Mouse (Mus musculus): Measurements from ENCODE around the gene Cfap73.
A peak's percentile ranks its signal among the peaks of the same experiment; 100 is the strongest.

The Cfap73 gene

DNA sequence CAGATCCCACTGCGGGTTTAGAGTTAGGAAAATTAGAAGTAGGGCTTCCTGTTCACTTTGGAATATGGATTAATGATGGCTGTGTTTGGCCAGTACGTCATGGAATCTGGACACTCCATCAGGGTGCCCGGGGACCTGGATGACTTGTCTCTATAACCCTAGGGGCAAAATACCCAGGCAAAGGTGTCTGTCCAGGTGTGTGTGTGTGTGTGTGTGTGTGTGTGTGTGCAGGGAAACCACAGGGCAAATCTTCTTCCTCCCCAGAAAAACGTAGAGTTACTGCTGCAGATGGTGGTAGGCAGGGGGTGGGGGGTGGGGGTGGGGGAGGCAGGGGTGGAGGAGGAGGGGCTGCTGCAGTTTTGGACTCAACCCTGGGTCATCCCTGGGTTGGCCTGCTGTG lies 13.3 kb upstream of the Cfap73 start:
- DNase-seq = no peak

- DNase-seq = peak; percentile 75 to 86
Observed at GRCm38 (mm10) chr5:120645851-120646250, 11.8 kb upstream of the Cfap73 start.

DNA sequence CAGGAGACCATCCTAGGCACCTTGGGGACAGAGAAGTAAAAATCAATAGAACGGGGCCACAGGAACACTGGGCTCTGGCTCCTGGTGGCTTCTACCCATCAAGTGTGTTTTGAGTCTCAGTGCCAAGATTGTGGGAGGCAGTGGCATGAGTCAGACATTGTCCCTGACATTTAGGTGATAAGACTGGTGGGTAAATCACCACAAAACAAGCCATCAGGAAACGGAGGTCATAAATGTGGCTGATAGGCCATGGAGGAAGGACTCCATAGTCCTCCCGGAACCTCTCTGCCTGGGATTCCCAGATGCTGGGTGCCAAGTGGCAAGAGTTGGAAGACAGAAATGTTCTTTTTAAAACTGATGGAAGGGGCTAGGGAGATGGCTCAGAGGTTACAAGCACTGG lies 10.2 kb upstream of the Cfap73 start:
- no peak for DNase-seq

DNA sequence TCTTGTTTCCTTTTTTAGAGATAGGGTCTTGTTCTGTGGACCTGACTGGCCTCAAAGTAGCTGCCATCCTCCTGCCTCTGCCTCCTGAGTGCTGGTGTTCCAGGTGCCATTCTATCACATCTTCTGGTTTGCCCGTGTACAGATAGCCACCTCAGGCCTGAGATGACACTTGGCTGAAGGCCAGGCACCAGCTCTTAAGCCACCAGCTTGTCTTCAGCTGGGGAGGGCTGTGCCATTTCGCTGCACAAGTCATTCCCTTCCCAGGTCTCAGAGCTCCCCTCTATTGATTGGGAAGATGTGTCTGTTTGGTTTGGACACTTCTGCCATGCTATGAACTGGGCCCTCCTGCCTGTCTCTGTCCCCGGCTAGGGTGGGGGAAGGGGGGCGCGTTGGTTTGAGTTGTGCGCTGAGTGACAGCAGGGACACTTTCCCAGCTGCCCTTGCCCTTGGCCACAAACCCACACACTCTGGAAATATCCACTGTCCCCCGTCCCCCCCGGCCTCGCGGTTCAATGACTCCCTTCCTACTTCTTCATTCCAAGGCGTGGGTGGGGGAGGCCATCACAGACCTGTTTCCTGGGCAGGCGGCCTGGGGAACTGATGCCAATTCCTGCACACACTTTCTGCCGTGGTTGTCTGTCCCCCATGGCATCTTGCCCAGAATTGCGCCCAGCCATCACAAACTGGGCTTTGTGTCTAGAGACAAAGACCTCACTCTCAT lies 9.5 kb upstream of the Cfap73 start:
- DNase-seq = peak; percentile 58 to 75

- no peak for DNase-seq
Observed at GRCm38 (mm10) chr5:120640094-120640493, 6.1 kb upstream of the Cfap73 start.

- peak in 1 of 2 experiments; percentile 19 for DNase-seq
Observed at GRCm38 (mm10) chr5:120635633-120636032, 1.6 kb upstream of the Cfap73 start.

DNA sequence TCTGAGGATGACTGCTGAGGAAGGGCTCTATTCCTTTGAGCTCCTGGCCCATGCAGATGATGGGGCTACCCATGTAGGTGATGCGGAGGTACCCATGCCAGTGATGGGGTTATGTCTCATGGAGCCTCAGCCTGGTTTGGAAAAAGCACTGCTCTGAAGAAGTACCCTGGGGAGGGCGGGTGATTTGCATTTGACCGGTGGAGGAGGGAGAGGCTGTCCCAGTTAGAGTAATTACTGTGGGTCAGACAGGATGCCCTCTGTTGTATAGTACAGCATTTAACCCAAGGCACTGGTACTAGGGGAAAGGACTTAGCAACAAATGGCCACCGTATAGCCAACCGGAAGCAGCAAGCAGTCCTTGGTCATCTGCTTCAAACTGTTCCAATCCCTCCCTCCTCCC lies 825 bp upstream of the Cfap73 start:
- no peak for DNase-seq

DNA sequence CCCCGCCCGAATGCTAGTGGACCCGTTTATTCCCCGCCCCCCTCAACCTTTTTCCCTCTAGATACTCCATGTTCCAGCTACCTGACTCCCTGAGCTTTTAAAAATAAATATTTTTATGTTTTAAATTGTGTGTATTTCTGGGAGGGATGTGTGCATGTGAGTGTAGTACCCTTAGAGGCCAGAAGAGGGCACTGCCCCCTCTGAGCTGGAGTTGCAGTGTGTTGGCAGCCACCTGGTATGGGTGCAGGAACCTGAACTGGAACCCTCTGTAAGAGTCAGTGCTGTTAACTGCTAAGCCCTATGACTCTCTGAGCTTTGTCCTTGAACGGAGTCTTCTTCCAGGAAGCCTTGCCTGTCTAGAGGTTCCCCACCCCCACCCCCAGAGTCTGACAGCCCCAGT lies 2.1 kb downstream of the Cfap73 start:
- no peak for DNase-seq

DNA sequence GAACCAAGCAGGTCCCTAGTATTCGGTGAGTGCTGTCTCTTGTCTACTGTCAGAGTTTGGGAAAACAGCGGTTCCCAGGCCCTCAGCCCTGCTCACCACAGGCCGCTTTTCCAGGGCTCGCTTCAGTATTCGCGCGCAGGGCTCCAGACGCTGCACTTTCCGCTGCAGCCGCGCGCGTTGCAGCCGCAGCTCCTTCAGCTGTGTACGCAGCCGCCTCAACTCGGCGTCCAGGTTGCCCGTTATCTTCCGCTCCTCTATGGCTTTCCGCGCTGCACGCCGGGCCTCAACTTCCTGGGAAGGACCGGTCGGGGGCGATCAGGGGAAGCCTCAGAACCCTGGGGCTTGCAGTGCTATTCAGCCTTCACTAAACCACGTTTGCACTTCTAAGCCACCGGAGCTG lies 2.9 kb downstream of the Cfap73 start:
- no peak for DNase-seq

DNA sequence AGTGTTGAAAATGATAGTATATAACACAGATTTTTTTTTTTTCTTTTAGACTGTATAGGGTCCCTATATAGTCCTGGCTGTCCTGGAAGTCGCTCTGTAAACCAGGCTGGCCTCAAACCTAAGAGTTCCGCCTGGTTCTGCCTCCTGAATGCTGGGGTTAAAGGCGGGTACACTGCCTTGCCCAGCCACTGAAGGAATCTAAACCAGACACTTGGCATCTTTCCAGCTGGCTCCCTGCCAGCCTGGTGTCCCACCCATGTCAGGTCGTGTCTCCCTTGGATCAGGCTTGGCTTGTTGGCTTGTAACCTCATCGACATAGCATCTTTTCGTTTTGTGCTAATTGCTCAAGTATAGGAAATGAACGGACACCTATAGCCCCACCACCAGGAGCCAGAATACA lies 5.4 kb downstream of the Cfap73 start:
- peak in 1 of 2 experiments; percentile 49 for DNase-seq

GRCm38 (mm10) chr5:120627515-120628300 lies 6.3 kb downstream of the Cfap73 start:
- DNase-seq = no peak

- DNase-seq = peak in 1 of 2 experiments; percentile 30
Observed at GRCm38 (mm10) chr5:120626399-120626798, 7.6 kb downstream of the Cfap73 start.

DNA sequence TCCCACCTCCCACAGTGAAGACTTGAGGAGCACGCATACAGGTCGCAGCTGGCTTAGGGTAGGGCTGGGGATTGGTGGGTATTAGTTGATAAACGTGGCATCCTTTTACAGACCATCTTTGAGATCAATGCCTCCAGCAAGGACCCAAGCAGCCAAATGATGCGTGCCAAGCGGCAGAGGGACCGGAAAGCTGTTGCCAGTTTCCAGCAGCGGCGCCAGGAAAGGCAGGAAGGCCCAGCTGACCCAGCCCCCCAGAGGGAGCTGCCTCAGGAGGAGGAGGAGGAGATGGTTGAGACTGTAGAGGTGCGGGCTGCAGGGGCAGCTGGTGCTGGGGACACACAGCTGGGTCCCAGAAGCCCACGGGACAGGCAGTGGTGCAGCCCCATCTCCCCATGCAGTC lies 9.6 kb downstream of the Cfap73 start:
- no peak for DNase-seq

GRCm38 (mm10) chr5:120622198-120622851 lies 11.7 kb downstream of the Cfap73 start:
- DNase-seq = peak; percentile 64 to 68

DNA sequence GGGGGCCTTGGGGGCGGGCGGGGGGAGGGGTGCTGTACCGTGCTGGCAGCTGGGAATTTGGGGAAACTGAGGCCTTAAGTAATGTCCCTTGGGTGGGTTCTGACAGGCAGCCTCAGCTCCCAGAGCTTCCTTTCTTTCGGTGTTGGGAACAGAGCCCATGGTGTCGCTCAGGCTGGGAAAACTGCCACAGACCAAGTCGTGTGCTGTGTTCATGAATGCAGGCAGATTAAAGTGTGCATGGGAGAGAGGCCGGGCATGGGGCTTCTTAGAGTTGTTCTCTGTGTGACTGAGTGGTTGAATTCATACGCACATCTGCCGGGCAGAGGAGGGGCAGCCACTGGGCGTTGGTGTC lies 12.2 kb downstream of the Cfap73 start:
- DNase-seq = no peak

- peak; percentile 60 to 88 for DNase-seq
Observed at GRCm38 (mm10) chr5:120621078-120621765, 12.8 kb downstream of the Cfap73 start.

GRCm38 (mm10) chr5:120620375-120621077 lies 13.5 kb downstream of the Cfap73 start:
- DNase-seq = peak; percentile 80 to 82

GRCm38 (mm10) chr5:120619201-120619600 lies 14.8 kb downstream of the Cfap73 start:
- peak; percentile 63 to 74 for DNase-seq

DNA sequence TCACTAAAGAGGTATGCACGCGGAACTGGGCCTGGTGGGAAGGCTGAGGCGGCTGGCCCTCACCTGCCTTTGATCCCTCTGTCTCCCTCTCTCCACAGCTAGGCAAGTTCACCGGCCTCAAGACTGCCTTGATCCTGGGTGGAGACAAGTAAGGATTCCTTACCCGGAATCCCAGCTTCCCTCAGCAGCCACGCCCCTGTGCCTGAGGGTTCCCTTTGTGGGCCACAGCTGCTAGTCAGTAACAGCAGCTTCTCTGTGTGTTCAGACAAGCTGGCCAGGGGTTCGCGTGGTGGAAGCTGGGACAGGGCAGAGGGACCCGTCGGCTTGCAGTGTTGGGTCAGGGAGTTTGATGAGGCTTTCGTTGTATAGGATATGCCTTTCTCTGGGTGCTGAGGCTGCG lies 15.3 kb downstream of the Cfap73 start:
- DNase-seq = no peak

DNA sequence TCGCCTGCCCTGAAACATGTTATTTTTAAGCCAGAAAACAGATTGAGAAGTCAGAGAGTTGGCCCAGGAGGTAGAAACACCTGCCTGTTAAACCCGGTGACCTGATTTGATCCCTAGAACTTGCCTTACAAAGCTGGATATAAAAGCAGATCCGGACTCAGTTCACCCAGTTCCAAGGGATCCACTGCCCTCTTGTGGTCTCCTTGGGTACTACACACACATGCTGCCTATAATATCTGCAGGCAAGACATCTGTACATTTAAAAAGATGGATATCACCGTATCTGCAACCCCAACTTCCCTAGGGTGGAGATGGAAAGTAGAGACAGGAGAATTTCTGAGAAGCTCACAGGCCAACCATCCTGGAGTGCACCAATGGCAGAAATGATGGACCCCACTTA lies 18.1 kb downstream of the Cfap73 start:
- DNase-seq = peak in 1 of 2 experiments; percentile 50

- peak; percentile 100 for DNase-seq
Observed at GRCm38 (mm10) chr5:120612822-120613604, 21.0 kb downstream of the Cfap73 start.

DNA sequence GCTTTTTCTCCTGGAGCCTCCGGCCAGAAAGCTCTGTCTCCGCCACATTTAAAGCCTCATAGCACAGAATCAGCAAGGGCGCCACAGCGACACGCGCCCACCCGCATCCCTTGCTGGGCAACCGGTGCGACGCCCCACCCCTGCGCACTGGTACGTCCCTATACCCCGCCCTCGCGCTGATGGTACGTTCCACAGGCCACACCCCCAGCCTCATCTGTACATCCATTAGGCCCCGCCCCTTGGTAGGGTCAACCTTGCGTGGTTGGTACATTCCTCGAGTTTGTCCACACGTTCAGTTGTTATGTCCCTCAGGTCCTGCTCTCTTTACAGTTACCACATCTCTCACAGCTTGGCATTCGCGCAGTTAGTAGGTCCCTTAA lies 21.6 kb downstream of the Cfap73 start, which contains the start of the genes Rita1 and Ddx54:
Gene Rita1, minus strand, starts transcription at position 148 of the 380 bp plus-strand sequence.
Gene Ddx54, plus strand, starts transcription at position 298 of the 380 bp plus-strand sequence.
- peak; percentile 98 to 100 for DNase-seq
